Mouse (Mus musculus) C2C12 (cell line): ENCODE results near the gene Ssh2.

ENCODE experiments used
- CEBPB ChIP-seq: IDR thresholded peaks from one replicate; pipeline ENCODE4 v1.6.1; 2011; ENCODE audit warnings: low read depth, mild to moderate bottlenecking, control low read depth, moderate library complexity
- CTCF ChIP-seq: IDR thresholded peaks from one replicate; pipeline ENCODE4 v1.5.1; 2011; ENCODE audit not compliant: control insufficient read depth, insufficient read depth, insufficient read length
- MYOG ChIP-seq: IDR thresholded peaks from one replicate; pipeline ENCODE4 v1.6.1; 2011; ENCODE audit not compliant: control insufficient read depth, insufficient read length; ENCODE audit errors: extremely low read depth

GRCm38 (mm10) chr11:77214755-77215154 lies 1.3 kb upstream of the Ssh2 start:
- TF ChIP-seq CTCF (peak; percentile 17), MYOG (no peak), CEBPB (no peak)
